Mouse (Mus musculus) testis, adult 2 months (tissue): ENCODE data around the gene Nrxn1.

Experiments used
- CTCF ChIP-seq: fragments of 200-500 bp; IDR thresholded peaks from 2 replicates; pipeline ENCODE4 v1.5.1; 2012; ENCODE audit warnings: low read depth, mild to moderate bottlenecking, inconsistent platforms, low read length, moderate library complexity; ENCODE audit not compliant: control insufficient read depth, insufficient read depth, insufficient replicate concordance
- POLR2A ChIP-seq: fragments of 200-500 bp; IDR thresholded peaks from 2 replicates; pipeline ENCODE4 v1.6.1; 2012; ENCODE audit warnings: low read depth, mild to moderate bottlenecking, inconsistent platforms, low read length, moderate library complexity; ENCODE audit not compliant: control insufficient read depth

GRCm38 (mm10) chr17:90130836-90131235 is 962.0 kb downstream of the Nrxn1 start:
- no peak for TF ChIP-seq POLR2A
- no peak for TF ChIP-seq CTCF
